Mouse (Mus musculus) hindlimb bud, embryonic 11.5 days (tissue): Measurements from ENCODE around the gene Arhgdia.

ENCODE experiments used
- DNase-seq: peaks from one replicate; pipeline ENCODE4 v3.0.0-alpha.2; 2012; ENCODE audit warnings: low read depth, low spot score; ENCODE audit errors: extremely low spot score

Arhgdia gene

GRCm38 (mm10) chr11:120554834-120555233, 26.6 kb downstream of the Arhgdia start:
- DNase-seq: no peak

GRCm38 (mm10) chr11:120552736-120553135, 28.7 kb downstream of the Arhgdia start:
- DNase-seq: no peak

GRCm38 (mm10) chr11:120550810-120551440, 30.5 kb downstream of the Arhgdia start, which contains the start of gene Ppp1r27:
Gene Ppp1r27, minus strand, starts transcription at chr11:120551132.
- no peak for DNase-seq

GRCm38 (mm10) chr11:120549986-120550809, 31.2 kb downstream of the Arhgdia start:
- no peak for DNase-seq

- no peak for DNase-seq
Measured at GRCm38 (mm10) chr11:120549168-120549945, 32.1 kb downstream of the Arhgdia start, which contains the start of gene Mcrip1. Gene Mcrip1, minus strand, starts transcription at chr11:120549727.

GRCm38 (mm10) chr11:120548786-120549167, 32.6 kb downstream of the Arhgdia start:
- no peak for DNase-seq

GRCm38 (mm10) chr11:120548214-120548613, 33.2 kb downstream of the Arhgdia start:
- DNase-seq: no peak

- no peak for DNase-seq
Measured at GRCm38 (mm10) chr11:120547469-120547868, 34.0 kb downstream of the Arhgdia start.

GRCm38 (mm10) chr11:120545964-120546363, 35.5 kb downstream of the Arhgdia start:
- no peak for DNase-seq

GRCm38 (mm10) chr11:120542376-120542775, 39.0 kb downstream of the Arhgdia start:
- DNase-seq: no peak

GRCm38 (mm10) chr11:120541907-120542306, 39.5 kb downstream of the Arhgdia start:
- DNase-seq: no peak

- no peak for DNase-seq
Measured at GRCm38 (mm10) chr11:120539285-120540014, 42.0 kb downstream of the Arhgdia start.

GRCm38 (mm10) chr11:120538955-120539284, 42.5 kb downstream of the Arhgdia start:
- no peak for DNase-seq

GRCm38 (mm10) chr11:120538485-120538884, 42.9 kb downstream of the Arhgdia start:
- DNase-seq: no peak

GRCm38 (mm10) chr11:120535804-120536203, 45.6 kb downstream of the Arhgdia start:
- DNase-seq: no peak

GRCm38 (mm10) chr11:120535145-120535544, 46.3 kb downstream of the Arhgdia start:
- no peak for DNase-seq

GRCm38 (mm10) chr11:120534093-120534492, 47.3 kb downstream of the Arhgdia start:
- no peak for DNase-seq

GRCm38 (mm10) chr11:120531646-120532045, 49.8 kb downstream of the Arhgdia start:
- DNase-seq: no peak

- no peak for DNase-seq
Measured at GRCm38 (mm10) chr11:120530085-120530964, 51.1 kb downstream of the Arhgdia start, which contains the start of gene Gcgr. Gene Gcgr, plus strand, starts transcription at chr11:120530699.

- no peak for DNase-seq
Measured at GRCm38 (mm10) chr11:120528903-120529302, 52.5 kb downstream of the Arhgdia start.
